Mouse (Mus musculus): ENCODE measurements at regions not wholly inside any gene's neighbourhood (a gene's known extent, or its start where the extent isn't known, plus 50 kb on each side); places are given as distances from the start of the nearest gene placed in this dataset.

DNA sequence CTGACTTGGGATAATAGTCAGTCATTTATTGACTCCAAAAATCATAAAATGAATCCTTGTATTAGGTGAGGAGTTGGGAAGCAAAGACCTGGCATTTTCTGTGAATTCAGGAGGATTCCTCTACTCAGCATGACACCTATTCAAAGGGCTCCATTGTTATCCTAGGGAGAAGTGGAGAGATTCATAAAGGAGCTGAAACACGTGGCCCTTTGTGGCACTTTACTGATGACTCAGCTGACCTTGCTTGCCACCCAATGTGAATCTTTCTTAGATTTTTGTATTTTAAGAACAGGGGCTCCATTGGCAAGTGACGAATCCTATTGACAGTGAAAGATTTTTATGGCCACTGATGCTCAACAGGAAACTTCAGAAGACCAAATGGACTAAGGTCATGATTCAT lies 619.2 kb upstream of the Pkn2 start:
- TF ChIP-seq CTCF (conservative IDR thresholded peaks at IDR 0.05; ENCODE audit: insufficient read depth, insufficient read length, low read depth, low read length) (no peak), POLR2A (IDR thresholded peaks at IDR 0.05; ENCODE audit: low read depth, low read length) (no peak)

Data from kidney, adult 2 months (tissue).